Mouse (Mus musculus) hindbrain, postnatal 0 days (tissue): ENCODE results near the gene Dlg2. TPM values are rescaled to one million over a fixed set of nuclear protein-coding genes. Genes with fewer than 3 reads are reported as not detected.

ENCODE experiments used
- ATAC-seq: fragments of 200-750 bp; cut with Nextera tagmentation; 2 replicates; pipeline ENCODE4 v1.8.0; 2017; ENCODE audit warnings: mild to moderate bottlenecking, moderate TSS enrichment, moderate library complexity
- DNase-seq: peaks from one replicate; pipeline ENCODE4 v3.0.0-alpha.2; 2015; ENCODE audit warnings: low spot score
- H3K27ac ChIP-seq: fragments of 300-500 bp; sonication (generic); 2 replicates; pipeline ENCODE4 v1.5.1; 2014; ENCODE audit warnings: mild to moderate bottlenecking
- H3K27me3 ChIP-seq: fragments of 300-500 bp; sonication (generic); 2 replicates; pipeline ENCODE4 v1.6.1; 2014; ENCODE audit warnings: low read length, mixed read lengths; ENCODE audit not compliant: insufficient read depth
- H3K36me3 ChIP-seq: fragments of 300-500 bp; sonication (generic); 2 replicates; pipeline ENCODE4 v1.6.1; 2014; ENCODE audit warnings: low read length, mixed read lengths; ENCODE audit not compliant: insufficient read depth
- H3K4me1 ChIP-seq: fragments of 300-500 bp; sonication (generic); 2 replicates; pipeline ENCODE4 v1.6.1; 2014; ENCODE audit warnings: antibody characterized with exemption, low read length, mixed read lengths; ENCODE audit not compliant: insufficient read depth
- H3K4me2 ChIP-seq: fragments of 300-500 bp; sonication (generic); 2 replicates; pipeline ENCODE4 v1.6.1; 2014; ENCODE audit warnings: low read depth, mild to moderate bottlenecking, low read length, moderate library complexity, mixed read lengths
- H3K4me3 ChIP-seq: fragments of 300-500 bp; sonication (generic); 2 replicates; pipeline ENCODE4 v1.5.1; 2014; ENCODE audit warnings: low read length
- H3K9ac ChIP-seq: fragments of 300-500 bp; sonication (generic); replicated peaks from 2 replicates; pipeline ENCODE4 v1.6.1; 2014; ENCODE audit warnings: mild to moderate bottlenecking, low read length, moderate library complexity, mixed read lengths
- H3K9me3 ChIP-seq: fragments of 300-500 bp; sonication (generic); 2 replicates; pipeline ENCODE4 v1.6.1; 2016; ENCODE audit warnings: low read length, mixed read lengths
- CTCF ChIP-seq: IDR thresholded peaks from 2 replicates; pipeline ENCODE4 v1.5.1; 2016; ENCODE audit warnings: antibody characterized with exemption, control low read depth, low read depth
- WGBS: fragments of 180-500 bp; shearing (Covaris S2); extraction: QIAGEN DNeasy Blood & Tissue Kit; methylation state at CpG from one replicate; pipeline ENCODE4 v1.1.7; 2014; 5-methylcytosine and 5-hydroxymethylcytosine counted together
- polyA plus RNA-seq: library from polyadenylated mRNA; unstranded; fragments of >200 nt; fragmentation: Nextera tagmentation; extraction: Ambion mirVana; gene quantifications from 2 replicates; pipeline ENCODE4 v1.2.1, GENCODE M21; 2015
- total RNA-seq: library from RNA; depleted of rRNA; stranded (reverse); fragments of >200 nt; gene quantifications from 2 replicates; pipeline ENCODE4 v1.2.3, GENCODE M21; 2014

The Dlg2 gene
- total and polyA plus RNA-seq, 2 experiments from 2014 or later, result 20.4 to 113 TPM

- no peaks in the 10 kb centered on the region for H3K9me3 ChIP-seq
- no peak for TF ChIP-seq CTCF
- H3K27me3 ChIP-seq, result no peaks in the 10 kb centered on the region
- H3K27ac ChIP-seq, result no peak overlapping the region
- DNase-seq (peak; percentile 18), ATAC-seq (0 out of 2 replicates have a peak, but pooled peaks have one; percentile 24)
- no peak overlapping the region for H3K4me2 ChIP-seq
- H3K36me3 ChIP-seq, result no peaks in the 10 kb centered on the region
- H3K4me3 ChIP-seq, result no peak overlapping the region
- 41% methylated on average over 5 of the region's 5 CpGs for WGBS
- no peak overlapping the region for H3K9ac ChIP-seq
- H3K4me1 ChIP-seq, result no peaks in the 10 kb centered on the region
Observed at GRCm38 (mm10) chr7:91208083-91208852, 731.8 kb downstream of the Dlg2 start.

- H3K4me2 ChIP-seq, result no peak overlapping the region
- DNase-seq, result no peak
- 77% methylated on average over 6 of the region's 6 CpGs for WGBS
- TF ChIP-seq CTCF, result no peak
- no peak overlapping the region for H3K27ac ChIP-seq
- no peak for ATAC-seq
- H3K4me3 ChIP-seq, result no peak overlapping the region
- no peaks in the 10 kb centered on the region for H3K9me3 ChIP-seq
- H3K4me1 ChIP-seq, result no peaks in the 10 kb centered on the region
- no peaks in the 10 kb centered on the region for H3K27me3 ChIP-seq
- H3K9ac ChIP-seq, result no peak overlapping the region
- no peaks in the 10 kb centered on the region for H3K36me3 ChIP-seq
Observed at GRCm38 (mm10) chr7:91208973-91209372, 732.5 kb downstream of the Dlg2 start.

- Histone ChIP-seq H3K4me1 (no peaks in the 10 kb centered on the region), H3K4me2 (no peak overlapping the region), H3K9ac (no peak overlapping the region), H3K27ac (no peak overlapping the region), H3K9me3 (no peaks in the 10 kb centered on the region), H3K27me3 (no peaks in the 10 kb centered on the region), H3K4me3 (no peak overlapping the region), H3K36me3 (no peaks in the 10 kb centered on the region)
- no peak for DNase-seq
- 76% methylated on average over 1 of the region's 1 CpGs for WGBS
- TF ChIP-seq CTCF, result no peak
- ATAC-seq, result no peak
Observed at GRCm38 (mm10) chr7:91212236-91212635, 735.8 kb downstream of the Dlg2 start.

GRCm38 (mm10) chr7:91214921-91215320, 738.4 kb downstream of the Dlg2 start:
- Histone ChIP-seq H3K9ac (no peak overlapping the region), H3K27ac (no peak overlapping the region), H3K36me3 (no peaks in the 10 kb centered on the region), H3K4me3 (no peak overlapping the region), H3K27me3 (no peaks in the 10 kb centered on the region), H3K4me1 (no peaks in the 10 kb centered on the region), H3K4me2 (no peak overlapping the region), H3K9me3 (no peaks in the 10 kb centered on the region)
- TF ChIP-seq CTCF, result no peak
- WGBS, result 62% methylated on average over 1 of the region's 1 CpGs
- ATAC-seq, result no peak
- DNase-seq, result no peak

GRCm38 (mm10) chr7:91218321-91218987, 742.0 kb downstream of the Dlg2 start:
- H3K9ac ChIP-seq, result no peak overlapping the region
- H3K36me3 ChIP-seq, result no peaks in the 10 kb centered on the region
- TF ChIP-seq CTCF, result no peak

GRCm38 (mm10) chr7:91226442-91226841, 750.0 kb downstream of the Dlg2 start:
- Histone ChIP-seq H3K27ac (no peak overlapping the region), H3K36me3 (no peaks in the 10 kb centered on the region), H3K9me3 (no peaks in the 10 kb centered on the region), H3K4me1 (no peaks in the 10 kb centered on the region), H3K27me3 (no peaks in the 10 kb centered on the region), H3K4me2 (peak overlapping the region; percentile 30; the same call in 1 of the 2 replicates), H3K4me3 (no peak overlapping the region), H3K9ac (no peak overlapping the region)
- ATAC-seq (0 out of 2 replicates have a peak, but pooled peaks have one; percentile 40), DNase-seq (peak; percentile 92)
- under 1% methylated on average over 5 of the region's 5 CpGs for WGBS
- TF ChIP-seq CTCF, result peak; percentile 91

More at GRCm38 (mm10) chr7:91218321-91218987, 742.0 kb downstream of the Dlg2 start:
- DNase-seq (no peak), ATAC-seq (no peak)
- no peaks in the 10 kb centered on the region for H3K9me3 ChIP-seq
- H3K4me1 ChIP-seq, result no peaks in the 10 kb centered on the region
- no peak overlapping the region for H3K4me3 ChIP-seq
- no peak overlapping the region for H3K27ac ChIP-seq
- no peak overlapping the region for H3K4me2 ChIP-seq
- H3K27me3 ChIP-seq, result no peaks in the 10 kb centered on the region
- WGBS, result 71% methylated on average over 7 of the region's 7 CpGs
